Mouse (Mus musculus): ENCODE measurements at regions not wholly inside any gene's neighbourhood (a gene's known extent, or its start where the extent isn't known, plus 50 kb on each side); places are given as distances from the start of the nearest gene placed in this dataset.

GRCm38 (mm10) chr4:69754567-69754966 lies 655.7 kb downstream of the Cdk5rap2 start:
- peak in 1 of 2 experiments; percentile 13 for DNase-seq (ENCODE audit: low spot score in 2 of 2)

GRCm38 (mm10) chr4:69753086-69753485 lies 657.2 kb downstream of the Cdk5rap2 start:
- no peak for DNase-seq (ENCODE audit: low spot score in 2 of 2)

DNA sequence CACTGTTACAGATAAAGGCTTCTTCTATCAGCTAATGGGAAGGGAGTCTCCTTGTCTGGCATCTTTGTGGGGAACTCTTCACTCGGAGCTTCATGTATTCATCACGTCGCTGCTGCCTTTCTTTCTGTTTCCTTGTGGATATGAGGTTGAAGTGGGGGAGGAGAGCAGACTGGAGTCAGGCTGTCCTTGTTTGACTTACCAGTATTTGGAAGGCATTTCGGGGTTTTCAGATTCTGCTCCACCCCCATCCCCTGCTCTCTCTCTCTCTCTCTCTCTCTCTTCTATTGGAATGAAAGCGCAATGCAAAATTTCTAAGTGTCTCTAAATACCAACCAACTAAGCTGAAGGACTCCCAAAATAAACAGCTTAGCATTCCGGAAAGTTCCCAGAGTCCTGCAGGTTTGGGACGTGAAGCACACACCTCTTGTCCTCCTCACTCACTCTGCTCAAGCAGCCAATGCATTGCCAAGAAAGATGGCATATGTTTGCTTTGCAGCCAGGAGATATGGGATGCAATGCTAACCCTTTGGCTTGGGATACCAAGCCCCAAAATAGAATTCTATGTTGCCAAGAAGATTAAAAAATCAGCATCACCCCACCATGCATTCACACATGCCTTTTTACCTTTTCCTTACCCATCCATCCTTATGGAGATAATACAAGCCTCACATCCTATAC lies 670.3 kb downstream of the Cdk5rap2 start:
- DNase-seq (ENCODE audit: low spot score in 2 of 2), result peak in 1 of 2 experiments; percentile 17

Data from layer of hippocampus, postnatal 14 days (tissue).